Mouse (Mus musculus) left cerebral cortex, adult 18-20 months (tissue): ENCODE results near the gene Abhd18. TPM values are rescaled to one million over a fixed set of nuclear protein-coding genes. Genes with fewer than 3 reads are reported as not detected.

ENCODE experiments used
- DNase-seq, 2 experiments: peaks; one replicate each; pipeline ENCODE4 v3.0.0; 2021 to 2022; ENCODE audit warnings: low spot score in 2 of 2, mixed read lengths in 1 of 2
- total RNA-seq, 2 experiments: library from RNA; stranded (reverse); gene quantifications; 2 replicates each; pipeline ENCODE4 v1.2.3; 2021

The Abhd18 gene
- total RNA-seq, 2 experiments from 2014 or later, result 11.9 to 13.8 TPM

GRCm38 (mm10) chr3:40949903-40950600, 103.3 kb downstream of the Abhd18 start:
- DNase-seq, result peak; percentile 13 to 56

- DNase-seq, result peak; percentile 15 to 52
Measured at GRCm38 (mm10) chr3:40950601-40951201, 103.9 kb downstream of the Abhd18 start.

- no peak for DNase-seq
Measured at GRCm38 (mm10) chr3:40951365-40951764, 104.6 kb downstream of the Abhd18 start.

- DNase-seq, result no peak
Measured at GRCm38 (mm10) chr3:40952606-40953005, 105.8 kb downstream of the Abhd18 start.

- no peak for DNase-seq
Measured at GRCm38 (mm10) chr3:40954792-40955191, 108.0 kb downstream of the Abhd18 start.

GRCm38 (mm10) chr3:40958831-40959230, 112.1 kb downstream of the Abhd18 start:
- DNase-seq, result no peak

- no peak for DNase-seq
Measured at GRCm38 (mm10) chr3:40980758-40981157, 134.0 kb downstream of the Abhd18 start.

- no peak for DNase-seq
Measured at GRCm38 (mm10) chr3:40987539-40987938, 140.8 kb downstream of the Abhd18 start.

Other genes starting within 250 kb of the Abhd18 start
- not detected for gene Slc25a31, start 138.1 kb upstream of the Abhd18 start, total RNA-seq
- gene Hspa4l, start 102.5 kb upstream of the Abhd18 start, total RNA-seq, result 100 to 1,000 TPM; 178 to 183 TPM
- gene Plk4, start 47.0 kb upstream of the Abhd18 start, total RNA-seq, result 1 to 10 TPM; 4.3 to 5.3 TPM
- 10 to 100 TPM; 17.9 to 21.1 TPM for gene Mfsd8, start 84 bp upstream of the Abhd18 start, total RNA-seq
- gene 1700034I23Rik, start 55.6 kb downstream of the Abhd18 start, total RNA-seq, result under 1 TPM in 1 of 2 experiments, not detected in 1; 0.14 TPM
- gene Larp1b, start 102.9 kb downstream of the Abhd18 start, total RNA-seq, result 10 to 100 TPM; 20.1 to 23.0 TPM
- 10 to 100 TPM; 62.9 to 64.4 TPM for gene Pgrmc2, start 236.1 kb downstream of the Abhd18 start, total RNA-seq